Mouse (Mus musculus): ENCODE measurements at regions not wholly inside any gene's neighbourhood (a gene's known extent, or its start where the extent isn't known, plus 50 kb on each side); places are given as distances from the start of the nearest gene placed in this dataset.

GRCm38 (mm10) chr1:77233010-77233409, 281.9 kb downstream of the Epha4 start:
- no peak for TF ChIP-seq FLI1 (IDR thresholded peaks at IDR 0.05; ENCODE audit: low read length)
- TF ChIP-seq GATA1 (IDR thresholded peaks at IDR 0.05; ENCODE audit: borderline replicate concordance, low read length), result no peak
- no peaks in the 10 kb centered on the region for H3K4me1 ChIP-seq
- H3K36me3 ChIP-seq (replicated peaks; ENCODE audit: low read length), result no peaks in the 10 kb centered on the region
- no peaks in the 10 kb centered on the region for H3K27me3 ChIP-seq (replicated peaks)
- peaks cover 5% of the 10 kb centered on the region for H3K9me3 ChIP-seq
- no peak overlapping the region for H3K4me3 ChIP-seq (replicated peaks)

DNA sequence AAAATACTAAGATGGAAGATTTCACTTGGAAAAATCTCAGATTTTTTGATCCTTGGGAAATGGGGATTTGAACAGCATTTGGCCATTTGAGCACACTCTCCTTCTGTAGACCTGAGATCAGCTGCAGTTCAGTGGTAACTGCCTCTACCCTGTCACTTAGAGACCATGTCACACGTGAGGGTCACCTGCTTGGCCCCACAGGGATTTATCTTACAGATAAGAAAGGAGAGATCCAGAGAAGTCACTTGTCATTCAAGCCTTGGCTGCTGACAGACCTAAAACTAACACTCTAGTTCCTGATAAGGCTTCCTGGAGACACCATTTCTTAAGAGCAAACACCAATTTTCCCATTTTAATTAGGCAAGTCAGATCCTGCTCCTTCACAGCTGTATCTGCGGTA, 270.2 kb downstream of the Epha4 start:
- peaks cover 6% of the 10 kb centered on the region for H3K9me3 ChIP-seq
- no peaks in the 10 kb centered on the region for H3K4me1 ChIP-seq
- H3K27me3 ChIP-seq (replicated peaks), result no peaks in the 10 kb centered on the region
- no peak for TF ChIP-seq GATA1 (IDR thresholded peaks at IDR 0.05; ENCODE audit: borderline replicate concordance, low read length)
- H3K4me3 ChIP-seq (replicated peaks), result no peak overlapping the region
- no peaks in the 10 kb centered on the region for H3K36me3 ChIP-seq (replicated peaks; ENCODE audit: low read length)

DNA sequence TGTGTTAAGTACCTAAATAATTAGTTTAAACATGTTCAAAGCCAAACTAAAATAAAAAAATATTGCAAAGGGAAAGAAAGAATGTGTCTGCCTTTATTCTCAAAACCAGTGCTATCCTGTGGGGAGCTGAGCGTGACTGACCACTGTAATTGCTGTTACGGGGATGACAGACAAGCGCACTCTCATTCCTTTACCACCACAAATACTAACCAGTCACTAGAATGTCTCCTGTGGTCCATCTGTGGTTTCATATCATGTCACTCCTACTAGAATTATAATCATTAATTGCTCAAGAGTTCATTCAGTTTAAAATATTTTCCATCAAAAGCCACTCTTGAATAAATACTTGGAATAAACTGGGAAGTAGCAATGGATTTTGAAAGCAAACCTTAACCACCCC, 268.8 kb downstream of the Epha4 start:
- Histone ChIP-seq H3K27me3 (replicated peaks) (no peaks in the 10 kb centered on the region), H3K4me3 (replicated peaks) (no peak overlapping the region), H3K36me3 (replicated peaks; ENCODE audit: low read length) (no peaks in the 10 kb centered on the region), H3K4me1 (no peaks in the 10 kb centered on the region), H3K9me3 (peaks cover 9% of the 10 kb centered on the region)
- TF ChIP-seq FLI1 (IDR thresholded peaks at IDR 0.05; ENCODE audit: low read length) (no peak), GATA1 (IDR thresholded peaks at IDR 0.05; ENCODE audit: borderline replicate concordance, low read length) (no peak)

GRCm38 (mm10) chr1:77254276-77254675, 260.6 kb downstream of the Epha4 start:
- Histone ChIP-seq H3K4me1 (no peaks in the 10 kb centered on the region), H3K27me3 (replicated peaks) (no peaks in the 10 kb centered on the region), H3K9me3 (peaks cover 7% of the 10 kb centered on the region; the same call in 1 of the 2 replicates), H3K4me3 (replicated peaks) (no peak overlapping the region), H3K36me3 (replicated peaks; ENCODE audit: low read length) (no peaks in the 10 kb centered on the region)
- TF ChIP-seq FLI1 (IDR thresholded peaks at IDR 0.05; ENCODE audit: low read length) (no peak), GATA1 (IDR thresholded peaks at IDR 0.05; ENCODE audit: borderline replicate concordance, low read length) (no peak)

DNA sequence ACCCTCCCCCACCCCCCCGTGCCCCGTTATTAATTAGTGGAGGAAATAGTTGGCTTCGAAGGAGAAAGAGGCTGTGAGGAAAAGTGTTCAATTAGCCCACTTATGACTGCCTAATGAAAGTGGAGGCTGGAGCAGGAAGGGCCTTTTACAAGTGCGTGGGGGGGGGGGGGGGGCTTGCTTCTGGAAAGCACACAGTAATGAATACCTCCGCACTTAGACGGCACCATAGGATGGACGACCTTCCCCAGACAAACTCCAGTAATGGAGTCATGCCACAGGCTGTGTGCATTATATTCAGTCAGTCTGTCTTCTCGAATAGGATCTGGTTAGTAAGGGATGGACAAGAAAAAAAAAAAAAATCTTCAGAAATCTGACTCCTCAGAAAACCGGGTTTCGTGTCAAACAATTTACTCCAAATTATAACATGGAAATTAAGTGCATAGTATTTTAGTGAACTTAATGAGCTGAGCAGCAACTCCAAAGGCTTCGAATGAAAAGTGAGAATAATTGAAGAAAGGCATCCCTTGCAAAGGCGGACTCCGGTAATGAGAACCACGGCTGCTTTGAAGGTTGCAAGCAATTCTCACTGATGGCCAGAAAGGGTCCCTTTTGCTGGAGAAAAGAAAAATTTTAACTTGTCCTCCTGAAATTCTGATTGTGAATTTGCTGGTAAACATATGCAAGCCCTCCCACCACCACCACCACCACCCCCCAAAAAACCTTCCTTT, 258.6 kb downstream of the Epha4 start:
- H3K9me3 ChIP-seq, result 0 out of 2 replicates have a peak, but pooled peaks cover 7% of the 10 kb centered on the region
- no peak overlapping the region for H3K4me3 ChIP-seq (replicated peaks)
- TF ChIP-seq GATA1 (IDR thresholded peaks at IDR 0.05; ENCODE audit: borderline replicate concordance, low read length), result no peak
- no peak for TF ChIP-seq FLI1 (IDR thresholded peaks at IDR 0.05; ENCODE audit: low read length)

GRCm38 (mm10) chr1:77258730-77259310, 256.1 kb downstream of the Epha4 start:
- no peaks in the 10 kb centered on the region for H3K27me3 ChIP-seq (replicated peaks)
- no peak for TF ChIP-seq GATA1 (IDR thresholded peaks at IDR 0.05; ENCODE audit: borderline replicate concordance, low read length)
- TF ChIP-seq FLI1 (IDR thresholded peaks at IDR 0.05; ENCODE audit: low read length), result no peak
- no peak overlapping the region for H3K4me3 ChIP-seq (replicated peaks)
- H3K9me3 ChIP-seq, result peaks cover 7% of the 10 kb centered on the region; the same call in 1 of the 2 replicates
- H3K4me1 ChIP-seq, result no peaks in the 10 kb centered on the region
- no peaks in the 10 kb centered on the region for H3K36me3 ChIP-seq (replicated peaks; ENCODE audit: low read length)

More for the DNA sequence above, 258.6 kb downstream of the Epha4 start:
- Histone ChIP-seq H3K27me3 (replicated peaks) (no peaks in the 10 kb centered on the region), H3K36me3 (replicated peaks; ENCODE audit: low read length) (no peaks in the 10 kb centered on the region), H3K4me1 (no peaks in the 10 kb centered on the region)

- Histone ChIP-seq H3K36me3 (replicated peaks; ENCODE audit: low read length) (no peaks in the 10 kb centered on the region), H3K9me3 (peaks cover 7% of the 10 kb centered on the region; the same call in 1 of the 2 replicates), H3K4me1 (no peaks in the 10 kb centered on the region), H3K4me3 (replicated peaks) (no peak overlapping the region), H3K27me3 (replicated peaks) (no peaks in the 10 kb centered on the region)
- no peak for TF ChIP-seq GATA1 (IDR thresholded peaks at IDR 0.05; ENCODE audit: borderline replicate concordance, low read length)
- TF ChIP-seq FLI1 (IDR thresholded peaks at IDR 0.05; ENCODE audit: low read length), result no peak
Measured at GRCm38 (mm10) chr1:77259789-77260188, 255.1 kb downstream of the Epha4 start.

- no peaks in the 10 kb centered on the region for H3K27me3 ChIP-seq (replicated peaks)
- H3K36me3 ChIP-seq (replicated peaks; ENCODE audit: low read length), result no peaks in the 10 kb centered on the region
- H3K9me3 ChIP-seq, result peaks cover 3% of the 10 kb centered on the region; the same call in 1 of the 2 replicates
- no peaks in the 10 kb centered on the region for H3K4me1 ChIP-seq
- no peak overlapping the region for H3K4me3 ChIP-seq (replicated peaks)
- TF ChIP-seq FLI1 (IDR thresholded peaks at IDR 0.05; ENCODE audit: low read length) (no peak), GATA1 (IDR thresholded peaks at IDR 0.05; ENCODE audit: borderline replicate concordance, low read length) (no peak)
Measured at GRCm38 (mm10) chr1:77261678-77262077, 253.2 kb downstream of the Epha4 start.

GRCm38 (mm10) chr1:77265677-77266076, 249.2 kb downstream of the Epha4 start:
- peaks cover 4% of the 10 kb centered on the region; the same call in 1 of the 2 replicates for H3K4me1 ChIP-seq
- H3K9me3 ChIP-seq, result no peaks in the 10 kb centered on the region; the same call in 1 of the 2 replicates
- no peaks in the 10 kb centered on the region for H3K36me3 ChIP-seq (replicated peaks; ENCODE audit: low read length)
- no peak overlapping the region for H3K4me3 ChIP-seq (replicated peaks)
- TF ChIP-seq FLI1 (IDR thresholded peaks at IDR 0.05; ENCODE audit: low read length), result no peak
- no peak for TF ChIP-seq GATA1 (IDR thresholded peaks at IDR 0.05; ENCODE audit: borderline replicate concordance, low read length)
- no peaks in the 10 kb centered on the region for H3K27me3 ChIP-seq (replicated peaks)

- TF ChIP-seq FLI1 (IDR thresholded peaks at IDR 0.05; ENCODE audit: low read length) (no peak), GATA1 (IDR thresholded peaks at IDR 0.05; ENCODE audit: borderline replicate concordance, low read length) (no peak)
- Histone ChIP-seq H3K27me3 (replicated peaks) (no peaks in the 10 kb centered on the region), H3K36me3 (replicated peaks; ENCODE audit: low read length) (no peaks in the 10 kb centered on the region), H3K4me3 (replicated peaks) (no peak overlapping the region), H3K9me3 (no peaks in the 10 kb centered on the region), H3K4me1 (peaks cover 4% of the 10 kb centered on the region; the same call in 1 of the 2 replicates)
Measured at GRCm38 (mm10) chr1:77267311-77268003, 247.4 kb downstream of the Epha4 start.
